Mouse (Mus musculus) retina, embryonic 14.5 days (tissue): ENCODE data around the gene Cx3cr1.

Experiments
- DNase-seq: peaks from one replicate; pipeline ENCODE4 v3.0.0-alpha.2; 2015; ENCODE audit warnings: low spot score

Gene Cx3cr1

DNA sequence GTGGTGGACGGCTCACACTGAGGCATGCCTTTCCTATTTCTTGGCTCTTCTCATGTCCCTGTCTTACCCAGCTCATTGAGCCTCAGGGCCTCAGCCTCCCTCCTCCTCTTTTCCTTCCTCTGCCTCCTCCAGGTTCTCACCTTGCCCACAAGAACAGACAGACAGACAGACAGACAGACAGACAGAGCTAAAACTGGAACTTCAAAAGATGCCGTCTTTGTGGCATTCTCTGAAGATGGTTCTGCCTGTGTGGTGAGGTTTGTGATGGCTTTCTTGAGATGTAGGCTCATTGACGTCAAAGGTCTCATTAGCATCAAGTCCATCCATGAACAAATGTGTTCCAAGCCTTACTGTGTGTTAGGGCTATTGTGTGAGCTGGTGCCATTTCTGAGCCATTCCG, 13.0 kb upstream of the Cx3cr1 start:
- DNase-seq, result no peak

DNA sequence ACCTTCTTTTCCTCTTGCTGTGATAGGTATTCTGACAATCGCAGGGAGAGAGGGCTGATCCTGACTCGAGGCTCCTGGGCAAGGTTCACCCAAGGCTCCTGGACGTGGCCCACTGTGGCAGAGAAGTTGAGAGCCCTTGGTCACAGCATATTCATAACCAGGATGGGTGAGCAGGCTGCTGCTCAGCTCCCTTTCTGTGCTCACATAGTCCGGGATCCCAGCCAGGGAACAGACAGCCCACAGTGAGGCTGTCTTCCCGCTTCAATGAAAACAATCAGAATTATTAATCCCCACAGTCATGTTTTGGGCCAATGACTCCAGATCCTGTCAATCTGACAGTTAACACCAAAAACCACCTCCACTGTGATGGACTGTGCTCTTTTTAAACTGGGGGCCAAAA, 12.3 kb upstream of the Cx3cr1 start:
- DNase-seq, result no peak

DNA sequence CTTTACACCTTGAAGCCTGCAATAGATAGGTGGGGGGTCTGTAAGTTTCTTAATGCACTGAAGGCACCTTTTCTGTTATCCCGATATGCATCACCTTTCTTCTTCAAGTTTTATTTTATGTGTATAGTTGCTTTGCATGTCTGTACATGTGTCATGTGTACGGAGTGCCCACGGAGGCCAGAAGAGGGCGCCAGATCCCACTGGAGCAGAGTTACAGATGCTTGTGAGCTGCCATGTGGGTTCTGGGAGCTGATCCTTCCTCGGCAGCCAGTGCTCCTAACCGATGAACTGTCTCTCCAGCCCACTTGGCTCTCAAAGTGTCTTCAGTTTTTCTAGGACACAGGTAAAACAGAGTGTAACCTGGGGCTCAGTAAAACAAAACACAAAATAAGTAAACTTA, 11.6 kb upstream of the Cx3cr1 start:
- DNase-seq, result no peak

DNA sequence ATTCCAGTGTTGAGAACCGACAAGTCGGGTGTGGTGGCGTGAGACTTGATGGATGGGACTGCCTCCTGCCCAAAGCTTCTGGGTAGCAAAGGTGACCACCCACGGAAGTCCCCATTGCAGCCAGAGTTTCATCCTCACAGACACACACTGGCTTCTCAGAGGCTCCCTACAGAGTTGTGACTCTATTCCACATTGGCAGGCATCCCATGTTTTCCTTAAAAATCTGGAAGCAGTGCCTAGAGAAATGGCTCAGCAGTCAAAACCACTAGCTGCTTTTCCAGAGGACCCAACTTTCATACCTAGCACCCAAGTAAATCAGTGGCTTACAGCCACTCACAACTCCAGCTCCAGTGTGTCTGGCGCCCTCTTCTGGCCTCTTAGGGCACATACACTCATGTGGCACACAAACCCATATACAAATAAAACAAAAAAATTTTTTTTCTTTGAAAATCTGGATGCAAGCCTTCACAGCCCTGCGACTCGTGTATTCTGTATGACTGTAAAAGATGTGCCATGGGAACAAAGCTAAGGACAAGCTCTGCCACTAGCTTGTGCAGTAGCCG, 10.9 kb upstream of the Cx3cr1 start:
- no peak for DNase-seq

DNA sequence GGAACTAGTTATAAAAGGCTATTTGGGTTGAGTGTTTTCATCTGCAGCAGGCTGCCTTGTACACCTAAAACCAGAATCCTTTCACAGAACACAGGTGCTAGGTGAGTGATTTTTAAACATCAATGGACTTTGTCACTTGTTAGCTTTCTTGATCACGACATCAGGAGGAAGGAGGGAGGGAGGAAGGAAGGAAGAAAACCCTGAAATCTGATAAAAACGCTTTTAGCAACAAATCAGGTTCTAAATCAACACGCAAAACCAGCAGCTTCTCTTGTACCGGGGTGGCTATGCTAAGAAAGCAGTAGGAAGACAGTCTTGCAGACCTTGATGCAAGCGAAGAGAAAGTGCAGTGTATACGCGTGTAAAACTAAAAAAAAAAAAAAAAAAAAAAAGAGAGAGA, 10.2 kb upstream of the Cx3cr1 start:
- no peak for DNase-seq

- DNase-seq, result no peak
Measured at GRCm38 (mm10) chr9:120078241-120078640, 8.6 kb upstream of the Cx3cr1 start.

DNA sequence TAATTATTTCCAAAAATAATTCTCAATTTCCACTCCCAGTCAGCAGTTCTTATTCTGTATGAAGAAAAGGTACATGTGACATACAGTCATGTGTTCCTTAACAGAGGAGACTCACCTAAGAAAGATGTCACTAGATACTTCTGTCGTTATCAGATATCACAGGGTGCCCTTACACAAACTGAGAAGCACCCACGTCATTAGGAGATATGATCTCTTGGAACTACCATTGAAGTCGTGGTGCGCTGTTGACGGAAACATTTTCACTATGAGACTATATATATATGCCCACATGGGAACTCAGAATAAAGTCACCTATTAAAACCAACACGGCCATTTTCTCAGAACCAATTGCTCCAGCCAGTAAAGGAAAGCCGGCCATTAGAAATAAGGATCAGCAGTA, 4.8 kb upstream of the Cx3cr1 start:
- no peak for DNase-seq

GRCm38 (mm10) chr9:120073169-120073568, 3.5 kb upstream of the Cx3cr1 start:
- DNase-seq, result peak; percentile 91

- no peak for DNase-seq
Measured at GRCm38 (mm10) chr9:120071251-120071650, 1.6 kb upstream of the Cx3cr1 start.

DNA sequence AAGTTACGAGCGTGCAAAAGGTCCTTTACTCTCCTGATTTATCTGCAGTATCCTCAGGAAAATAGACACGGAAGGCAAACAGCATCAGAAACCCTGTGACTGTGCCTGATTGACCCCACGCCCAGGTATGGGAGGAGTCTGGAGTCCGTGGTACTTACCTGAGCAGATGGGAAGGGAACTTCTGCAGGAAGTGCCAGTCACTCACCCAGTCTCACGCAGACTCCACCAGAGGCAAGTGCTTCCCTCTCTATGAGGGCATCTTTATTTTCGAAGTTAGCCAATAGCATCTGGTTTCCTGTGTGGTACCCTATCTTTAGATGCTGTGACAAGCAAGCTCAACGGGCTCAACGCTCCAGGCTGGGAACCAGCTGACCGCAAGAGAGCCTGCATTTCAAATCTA, 1.6 kb downstream of the Cx3cr1 start:
- no peak for DNase-seq

GRCm38 (mm10) chr9:120067609-120068008, 2.1 kb downstream of the Cx3cr1 start:
- no peak for DNase-seq

GRCm38 (mm10) chr9:120064317-120064716, 5.4 kb downstream of the Cx3cr1 start:
- DNase-seq, result no peak

- DNase-seq, result no peak
Measured at GRCm38 (mm10) chr9:120058730-120059129, 10.9 kb downstream of the Cx3cr1 start.

GRCm38 (mm10) chr9:120056201-120056600, 13.5 kb downstream of the Cx3cr1 start:
- no peak for DNase-seq

DNA sequence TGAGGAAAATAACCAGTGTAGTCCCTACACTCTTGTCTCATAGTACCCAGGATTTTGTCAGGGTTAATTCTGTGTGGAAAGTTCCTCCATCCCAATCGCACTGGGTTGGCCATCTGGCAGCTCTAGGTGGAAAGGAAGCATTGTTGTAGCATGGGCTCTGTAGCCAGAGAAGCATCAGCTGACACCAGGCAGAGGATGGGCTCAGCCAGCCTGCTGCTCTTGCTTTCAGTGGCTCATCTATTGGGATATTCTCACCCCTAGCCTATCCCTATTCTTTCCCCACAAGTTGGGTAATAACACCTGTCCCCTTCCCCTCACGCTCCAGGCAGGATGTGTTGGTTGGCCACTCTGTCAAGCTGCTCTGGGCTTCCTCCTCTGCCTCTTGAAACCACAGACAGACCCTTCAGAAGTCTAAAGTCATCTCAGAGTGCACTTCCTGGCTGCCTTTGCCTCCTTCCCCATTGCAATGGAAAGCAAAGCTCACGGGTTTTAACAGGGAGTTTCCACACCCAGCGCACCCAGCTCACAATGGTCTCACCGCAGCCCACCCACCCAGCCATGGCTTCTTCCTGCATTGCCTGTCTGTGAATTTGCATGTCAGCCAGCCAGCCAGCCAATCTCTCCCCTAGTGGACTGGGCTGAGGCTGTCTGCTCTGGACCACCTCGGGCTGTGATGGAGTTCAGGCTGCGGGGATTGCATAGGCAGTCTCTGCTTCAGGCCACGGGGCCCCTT, 15.0 kb downstream of the Cx3cr1 start:
- DNase-seq, result peak; percentile 51

GRCm38 (mm10) chr9:120049407-120049806, 20.3 kb downstream of the Cx3cr1 start:
- no peak for DNase-seq

- DNase-seq, result no peak
Measured at GRCm38 (mm10) chr9:120048495-120048894, 21.2 kb downstream of the Cx3cr1 start.

GRCm38 (mm10) chr9:120043115-120043514, 26.6 kb downstream of the Cx3cr1 start:
- no peak for DNase-seq

- no peak for DNase-seq
Measured at GRCm38 (mm10) chr9:120037414-120037813, 32.3 kb downstream of the Cx3cr1 start.

- DNase-seq, result no peak
Measured at GRCm38 (mm10) chr9:120034375-120034774, 35.3 kb downstream of the Cx3cr1 start.

- no peak for DNase-seq
Measured at GRCm38 (mm10) chr9:120032710-120033109, 37.0 kb downstream of the Cx3cr1 start.

GRCm38 (mm10) chr9:120030421-120030820, 39.3 kb downstream of the Cx3cr1 start:
- DNase-seq, result no peak

DNA sequence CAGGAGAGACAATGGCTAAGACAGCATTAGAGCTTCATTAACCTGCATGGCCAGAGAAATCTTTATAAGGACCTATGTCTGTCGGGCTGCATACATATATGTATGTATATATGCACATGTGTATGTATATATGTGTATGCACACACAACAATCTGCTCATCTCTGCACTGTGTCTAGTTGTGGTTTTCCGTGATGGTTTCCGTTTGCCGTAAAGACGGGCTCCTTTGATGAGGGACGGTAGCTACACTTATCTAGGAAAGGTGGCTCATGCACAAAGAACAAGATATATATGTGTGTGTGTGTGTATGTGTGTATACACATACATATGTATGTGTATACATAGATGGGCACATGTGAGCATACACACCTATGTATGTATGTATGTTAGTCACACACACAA, 39.8 kb downstream of the Cx3cr1 start:
- DNase-seq, result no peak
